Mouse (Mus musculus): ENCODE measurements at regions not wholly inside any gene's neighbourhood (a gene's known extent, or its start where the extent isn't known, plus 50 kb on each side); places are given as distances from the start of the nearest gene placed in this dataset.
A peak's percentile ranks its signal among the peaks of the same experiment; 100 is the strongest.

DNA sequence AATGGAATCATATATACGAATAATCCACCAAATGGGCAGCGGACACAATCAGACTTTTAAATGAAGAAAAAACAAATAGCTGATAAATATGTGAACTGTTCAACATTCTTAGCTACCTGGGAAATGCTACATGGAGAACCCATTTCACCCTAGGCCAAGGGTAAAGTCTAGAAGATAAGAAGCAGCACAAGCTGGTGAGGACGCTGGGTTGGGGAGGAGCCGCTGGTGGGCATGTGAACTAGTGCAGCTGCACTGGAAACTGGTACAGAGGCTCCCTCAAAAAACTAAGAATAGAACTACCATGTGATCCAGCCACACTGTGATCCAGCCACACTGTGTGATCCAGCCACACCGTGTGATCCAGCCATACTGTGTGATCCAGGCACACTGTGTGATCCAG is 198.8 kb upstream of the Bmper start:
- no peak for DNase-seq (ENCODE audit: low spot score)

- DNase-seq (ENCODE audit: low spot score) = no peak
Measured at GRCm38 (mm10) chr9:23025247-23025646, 197.6 kb upstream of the Bmper start.

- DNase-seq (ENCODE audit: low spot score) = peak; percentile 29
Measured at GRCm38 (mm10) chr9:23027377-23028313, 195.2 kb upstream of the Bmper start.

GRCm38 (mm10) chr9:23029421-23029820 is 193.5 kb upstream of the Bmper start:
- no peak for DNase-seq (ENCODE audit: low spot score)

DNA sequence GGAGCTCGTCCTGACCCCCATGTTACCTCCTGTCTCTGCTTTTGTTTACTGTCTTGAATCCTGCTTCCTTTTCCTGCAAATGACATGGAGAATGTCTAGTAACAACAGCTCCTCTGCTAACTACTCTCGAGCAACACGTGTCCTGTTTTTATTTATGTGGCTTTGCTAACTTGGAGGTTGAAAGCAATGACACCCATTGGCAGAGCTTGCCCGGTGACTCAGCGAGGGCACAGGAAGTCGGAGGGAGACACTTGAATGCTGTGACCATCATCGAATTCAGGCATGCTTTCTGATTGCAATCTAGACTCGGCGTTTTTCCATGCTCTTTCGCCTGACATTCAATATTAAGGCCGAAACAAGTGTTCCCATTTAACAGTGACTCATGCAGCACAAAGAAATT is 192.7 kb upstream of the Bmper start:
- no peak for DNase-seq (ENCODE audit: low spot score)

GRCm38 (mm10) chr9:23030546-23030945 is 192.3 kb upstream of the Bmper start:
- DNase-seq (ENCODE audit: low spot score) = no peak

DNA sequence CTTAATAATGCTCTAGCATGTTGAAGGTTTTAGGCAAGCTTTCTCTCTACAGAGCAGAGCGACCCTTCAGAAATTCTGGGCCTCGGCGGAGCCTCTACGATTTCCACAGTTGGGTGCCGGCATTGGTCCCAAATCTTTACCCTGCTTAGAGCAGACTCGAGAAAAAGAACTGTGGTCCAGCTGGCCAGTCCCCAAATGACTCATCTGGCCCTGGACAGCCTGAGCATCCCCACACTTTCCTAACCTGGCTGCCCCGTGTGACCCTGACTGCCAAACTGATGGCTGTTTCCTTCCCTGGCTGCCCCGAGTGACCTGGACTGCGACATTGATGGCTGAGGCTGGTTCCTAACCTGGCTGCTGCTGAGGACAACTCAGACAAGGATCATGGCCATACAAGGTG is 191.0 kb upstream of the Bmper start:
- DNase-seq (ENCODE audit: low spot score) = no peak

- DNase-seq (ENCODE audit: low spot score) = no peak
Measured at GRCm38 (mm10) chr9:23035306-23035705, 187.6 kb upstream of the Bmper start.

- DNase-seq (ENCODE audit: low spot score) = no peak
Measured at GRCm38 (mm10) chr9:23035901-23036610, 186.8 kb upstream of the Bmper start.

GRCm38 (mm10) chr9:23037513-23037914 is 185.4 kb upstream of the Bmper start:
- no peak for DNase-seq (ENCODE audit: low spot score)

- DNase-seq (ENCODE audit: low spot score) = no peak
Measured at GRCm38 (mm10) chr9:23039588-23039987, 183.3 kb upstream of the Bmper start.

GRCm38 (mm10) chr9:23041025-23041424 is 181.9 kb upstream of the Bmper start:
- DNase-seq (ENCODE audit: low spot score) = no peak

GRCm38 (mm10) chr9:23041537-23042472 is 181.1 kb upstream of the Bmper start:
- DNase-seq (ENCODE audit: low spot score) = no peak

- DNase-seq (ENCODE audit: low spot score) = no peak
Measured at GRCm38 (mm10) chr9:23043006-23043405, 179.9 kb upstream of the Bmper start.

GRCm38 (mm10) chr9:23045486-23045885 is 177.4 kb upstream of the Bmper start:
- DNase-seq (ENCODE audit: low spot score) = no peak

- DNase-seq (ENCODE audit: low spot score) = no peak
Measured at GRCm38 (mm10) chr9:23050751-23051150, 172.1 kb upstream of the Bmper start.

GRCm38 (mm10) chr9:23059526-23059925 is 163.3 kb upstream of the Bmper start:
- DNase-seq (ENCODE audit: low spot score) = no peak

DNA sequence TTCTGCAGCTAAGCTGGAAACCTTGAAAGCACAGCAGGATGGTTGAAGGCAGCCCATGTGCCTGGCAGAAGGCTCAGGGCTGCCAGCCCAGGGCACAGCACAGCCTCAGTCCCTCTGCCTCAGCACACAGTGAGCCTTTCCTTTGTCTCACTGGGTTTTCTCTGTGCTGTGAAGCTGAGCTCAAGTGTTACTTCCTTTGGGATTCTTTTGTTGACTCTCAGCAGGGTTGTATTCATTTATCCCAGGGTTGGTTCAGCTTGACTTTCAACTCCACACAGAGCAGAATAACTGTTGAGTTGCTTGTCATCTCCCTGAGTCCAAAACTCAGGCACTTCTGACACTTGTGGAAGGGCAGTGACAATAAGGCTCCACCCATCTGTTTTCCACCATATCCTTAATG is 162.3 kb upstream of the Bmper start:
- no peak for DNase-seq (ENCODE audit: low spot score)

GRCm38 (mm10) chr9:23061179-23061929 is 161.5 kb upstream of the Bmper start:
- no peak for DNase-seq (ENCODE audit: low spot score)

DNA sequence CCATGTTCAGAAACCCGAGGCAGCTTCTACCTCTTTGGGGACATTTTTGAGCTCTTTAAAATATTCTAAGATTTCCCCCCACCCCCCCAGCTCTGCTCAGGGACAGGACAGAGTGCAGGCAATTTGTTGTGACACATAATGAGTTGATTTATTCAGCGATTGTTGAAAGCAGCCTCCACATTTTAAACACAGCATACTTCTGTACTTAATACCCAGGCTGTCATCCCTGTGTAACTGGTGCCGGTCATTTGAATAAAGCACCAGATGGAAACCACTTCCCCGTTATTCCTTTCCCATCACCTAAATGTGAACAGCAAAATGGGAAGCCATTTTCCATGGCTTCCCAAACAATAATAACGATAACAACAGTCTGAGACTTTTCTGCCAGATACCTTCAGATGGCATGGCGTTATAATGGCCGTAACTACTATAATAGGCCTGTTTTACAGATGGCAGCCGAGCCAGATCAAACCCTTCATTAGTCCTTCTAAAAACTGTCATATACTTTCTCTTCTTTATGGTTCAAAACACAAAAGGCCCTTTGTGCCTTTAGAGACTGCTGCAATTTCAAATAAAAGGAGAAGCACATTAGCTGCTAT is 160.7 kb upstream of the Bmper start:
- DNase-seq (ENCODE audit: low spot score) = no peak

Measured in thymus, postnatal 0 days (tissue).